Mouse (Mus musculus): ENCODE measurements around the gene Tmem176a. TPM values are rescaled to one million over a fixed set of nuclear protein-coding genes. Genes with fewer than 3 reads are reported as not detected.
"Not testable (repeated sequence)": the region's sequence is repeated elsewhere in the genome, so short reads cannot be mapped to it uniquely, and the experiment has no call there.

Tmem176a gene
- polyA plus RNA-seq, 1 experiment from 2014 or later, result 22.8 TPM

DNA sequence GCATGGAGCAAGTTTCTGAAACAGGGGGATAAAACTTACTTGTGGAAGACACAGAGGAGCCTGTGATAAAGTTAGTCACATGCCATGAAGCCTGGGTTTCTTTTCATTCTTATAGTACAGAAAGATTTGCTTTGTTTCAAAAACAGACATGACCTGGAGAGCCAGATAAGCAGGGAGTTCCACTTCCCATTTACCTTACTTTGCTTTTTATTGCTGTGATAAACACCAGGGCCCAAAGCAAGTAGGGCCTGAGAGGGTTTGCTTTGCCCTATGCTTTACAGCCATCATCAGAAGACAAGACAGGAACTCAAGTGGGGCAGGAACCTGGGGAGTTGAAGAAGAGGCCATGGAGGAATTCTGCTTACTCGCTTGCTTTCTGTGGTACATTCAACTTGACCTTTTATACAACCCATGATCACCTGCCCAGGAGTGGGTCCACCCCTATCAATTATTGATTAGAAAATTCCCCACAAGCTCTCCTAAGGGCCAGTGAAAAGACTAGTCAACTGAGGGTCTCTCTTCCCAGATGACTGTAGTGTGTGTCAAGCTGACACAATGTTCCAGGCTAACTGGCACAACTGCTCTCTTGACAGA lies 24.5 kb downstream of the Tmem176a start:
- no peak for DNase-seq (ENCODE audit: low spot score)
- Histone ChIP-seq H3K27ac (ENCODE audit: low read depth, low read length) (no peak overlapping the region), H3K4me2 (ENCODE audit: low read depth) (no peak overlapping the region), H3K27me3 (ENCODE audit: control insufficient read depth, insufficient read depth, low read length) (no peaks in the 10 kb centered on the region), H3K9ac (ENCODE audit: low read length) (no peak overlapping the region), H3K4me3 (ENCODE audit: low read depth, low read length) (no peak overlapping the region), H3K36me3 (ENCODE audit: control insufficient read depth, insufficient read depth, low read length) (no peaks in the 10 kb centered on the region), H3K9me3 (ENCODE audit: control insufficient read depth, low read length) (no peaks in the 10 kb centered on the region), H3K4me1 (ENCODE audit: control insufficient read depth, insufficient read depth, low read length) (peaks cover 2% of the 10 kb centered on the region; the same call in 1 of the 2 replicates)
- no peak for ATAC-seq (ENCODE audit: insufficient read depth, low FRiP score, low TSS enrichment)
- WGBS, result 61% methylated on average over 1 of the region's 1 CpGs

DNA sequence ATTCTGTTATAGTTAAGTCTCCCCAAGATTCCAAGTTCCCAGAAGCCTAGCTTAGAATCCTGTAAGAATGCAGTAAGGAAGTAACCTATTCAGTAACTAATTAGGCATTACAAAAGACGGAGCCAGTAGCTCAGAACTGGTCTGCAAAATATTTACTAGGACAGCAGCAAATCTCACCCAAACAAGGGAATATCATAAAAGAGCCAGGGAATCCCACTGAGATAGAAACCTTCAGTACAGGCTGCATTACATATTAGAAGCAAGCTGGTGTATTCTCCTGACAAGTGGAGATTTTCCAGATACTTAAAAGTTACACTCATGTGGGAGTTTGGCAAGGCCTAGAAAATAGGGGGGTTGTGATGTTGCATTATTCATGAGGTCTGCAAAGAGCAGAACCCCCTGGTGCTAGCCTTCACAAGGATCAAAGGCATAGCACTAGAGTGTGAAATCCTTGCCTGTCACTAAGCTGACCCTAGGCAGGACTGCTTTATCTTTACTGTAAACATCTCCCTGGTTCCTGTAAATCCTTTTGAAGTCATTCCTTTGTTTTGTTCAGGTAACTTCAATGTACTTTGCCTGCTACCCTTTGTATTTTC lies 25.7 kb downstream of the Tmem176a start:
- not testable (repeated sequence) for H3K9ac ChIP-seq (ENCODE audit: low read length); H3K4me1 ChIP-seq (ENCODE audit: control insufficient read depth, insufficient read depth, low read length); H3K9me3 ChIP-seq (ENCODE audit: control insufficient read depth, low read length); H3K4me3 ChIP-seq (ENCODE audit: low read depth, low read length); ATAC-seq (ENCODE audit: insufficient read depth, low FRiP score, low TSS enrichment); H3K27me3 ChIP-seq (ENCODE audit: control insufficient read depth, insufficient read depth, low read length); H3K4me2 ChIP-seq (ENCODE audit: low read depth); H3K27ac ChIP-seq (ENCODE audit: low read depth, low read length); H3K36me3 ChIP-seq (ENCODE audit: control insufficient read depth, insufficient read depth, low read length)
- WGBS, result 15% methylated on average over 1 of the region's 1 CpGs
- peak; percentile 27 for DNase-seq (ENCODE audit: low spot score)

DNA sequence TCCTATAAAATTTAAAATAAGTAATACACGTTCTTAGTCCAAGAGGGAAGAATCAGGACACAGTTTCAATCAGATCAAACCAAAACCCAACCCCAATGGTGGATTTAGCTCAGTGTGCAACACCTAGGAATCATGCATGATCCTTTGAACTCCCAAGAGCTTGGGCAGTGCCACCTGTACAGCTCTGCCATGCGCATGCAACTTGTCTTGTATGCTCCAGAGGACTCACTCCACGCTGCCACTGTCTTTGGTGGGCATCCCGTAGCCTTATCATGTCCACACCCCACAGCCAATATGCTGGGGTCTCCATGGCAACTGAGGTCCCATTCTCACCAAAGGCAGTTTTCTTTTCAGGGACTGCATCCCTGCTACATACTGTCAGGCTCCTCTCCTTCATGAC lies 26.4 kb downstream of the Tmem176a start:
- no peak overlapping the region for H3K4me2 ChIP-seq (ENCODE audit: low read depth)
- 40% methylated on average over 4 of the region's 4 CpGs for WGBS
- no peaks in the 10 kb centered on the region for H3K9me3 ChIP-seq (ENCODE audit: control insufficient read depth, low read length)
- no peak overlapping the region for H3K9ac ChIP-seq (ENCODE audit: low read length)
- no peak overlapping the region for H3K4me3 ChIP-seq (ENCODE audit: low read depth, low read length)
- H3K36me3 ChIP-seq (ENCODE audit: control insufficient read depth, insufficient read depth, low read length), result no peaks in the 10 kb centered on the region
- peaks cover 2% of the 10 kb centered on the region; the same call in 1 of the 2 replicates for H3K4me1 ChIP-seq (ENCODE audit: control insufficient read depth, insufficient read depth, low read length)
- DNase-seq (ENCODE audit: low spot score) (peak; percentile 31), ATAC-seq (ENCODE audit: insufficient read depth, low FRiP score, low TSS enrichment) (peak; percentile 35; the same call in 1 of the 2 replicates)
- no peak overlapping the region for H3K27ac ChIP-seq (ENCODE audit: low read depth, low read length)
- no peaks in the 10 kb centered on the region for H3K27me3 ChIP-seq (ENCODE audit: control insufficient read depth, insufficient read depth, low read length)

DNA sequence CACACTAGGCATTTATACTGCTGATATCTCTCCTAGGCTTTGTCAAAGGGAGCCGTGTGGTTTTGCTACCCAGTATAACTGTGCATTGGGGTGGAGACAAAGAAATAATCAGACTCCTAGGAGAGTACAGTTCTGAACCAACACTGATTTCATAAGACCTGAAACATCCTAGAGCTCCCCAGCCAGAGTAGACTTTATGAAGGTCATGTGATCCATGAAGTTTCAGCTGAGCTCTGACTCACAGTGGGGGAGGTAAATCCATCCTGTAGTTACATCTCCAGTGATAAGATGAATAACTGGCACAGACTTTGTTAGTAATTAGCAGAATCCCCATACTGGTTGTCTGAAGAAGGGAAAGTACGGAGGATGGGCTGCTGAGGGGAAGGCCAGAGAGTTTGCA lies 29.1 kb downstream of the Tmem176a start:
- DNase-seq (ENCODE audit: low spot score) (no peak), ATAC-seq (ENCODE audit: insufficient read depth, low FRiP score, low TSS enrichment) (no peak)
- Histone ChIP-seq H3K27me3 (ENCODE audit: control insufficient read depth, insufficient read depth, low read length) (no peaks in the 10 kb centered on the region), H3K36me3 (ENCODE audit: control insufficient read depth, insufficient read depth, low read length) (no peaks in the 10 kb centered on the region), H3K4me3 (ENCODE audit: low read depth, low read length) (no peak overlapping the region), H3K27ac (ENCODE audit: low read depth, low read length) (no peak overlapping the region), H3K4me2 (ENCODE audit: low read depth) (no peak overlapping the region), H3K9me3 (ENCODE audit: control insufficient read depth, low read length) (no peaks in the 10 kb centered on the region), H3K4me1 (ENCODE audit: control insufficient read depth, insufficient read depth, low read length) (peaks cover 2% of the 10 kb centered on the region; the same call in 1 of the 2 replicates), H3K9ac (ENCODE audit: low read length) (no peak overlapping the region)
- WGBS, result 80% methylated on average over 2 of the region's 2 CpGs

DNA sequence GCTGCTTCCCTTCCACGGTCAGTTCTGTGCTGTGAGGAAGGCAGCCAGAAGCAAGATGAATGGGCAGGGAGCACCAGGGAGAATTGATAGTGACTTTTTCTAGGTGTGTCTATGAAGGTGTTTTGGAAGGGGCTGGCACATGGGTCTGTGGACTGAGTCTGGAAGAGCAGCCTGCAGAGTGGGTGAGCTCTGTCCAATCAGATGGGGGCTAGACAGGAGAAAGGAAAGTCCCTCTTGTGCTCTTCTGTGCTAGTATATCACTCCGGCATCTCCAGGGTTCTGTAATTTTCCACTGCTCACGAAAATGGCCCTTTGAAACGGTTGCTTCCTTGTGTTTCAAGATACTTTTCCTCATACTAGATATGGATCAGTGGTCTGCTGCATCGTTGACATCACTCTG lies 31.9 kb downstream of the Tmem176a start, which contains the start of gene Aoc1:
Gene Aoc1 (plus strand): TSS at position 301 of the 400 bp plus-strand sequence.
- Histone ChIP-seq H3K36me3 (ENCODE audit: control insufficient read depth, insufficient read depth, low read length) (no peaks in the 10 kb centered on the region), H3K27me3 (ENCODE audit: control insufficient read depth, insufficient read depth, low read length) (no peaks in the 10 kb centered on the region), H3K4me1 (ENCODE audit: control insufficient read depth, insufficient read depth, low read length) (no peaks in the 10 kb centered on the region), H3K4me2 (ENCODE audit: low read depth) (no peak within 1 kb of the TSS), H3K9me3 (ENCODE audit: control insufficient read depth, low read length) (no peaks in the 10 kb centered on the region), H3K9ac (ENCODE audit: low read length) (no peak within 1 kb of the TSS), H3K4me3 (ENCODE audit: low read depth, low read length) (no peak within 1 kb of the TSS), H3K27ac (ENCODE audit: low read depth, low read length) (no peak within 1 kb of the TSS)
- 83% methylated on average over 5 of the region's 5 CpGs for WGBS
- ATAC-seq (ENCODE audit: insufficient read depth, low FRiP score, low TSS enrichment) (no peak), DNase-seq (ENCODE audit: low spot score) (no peak)

DNA sequence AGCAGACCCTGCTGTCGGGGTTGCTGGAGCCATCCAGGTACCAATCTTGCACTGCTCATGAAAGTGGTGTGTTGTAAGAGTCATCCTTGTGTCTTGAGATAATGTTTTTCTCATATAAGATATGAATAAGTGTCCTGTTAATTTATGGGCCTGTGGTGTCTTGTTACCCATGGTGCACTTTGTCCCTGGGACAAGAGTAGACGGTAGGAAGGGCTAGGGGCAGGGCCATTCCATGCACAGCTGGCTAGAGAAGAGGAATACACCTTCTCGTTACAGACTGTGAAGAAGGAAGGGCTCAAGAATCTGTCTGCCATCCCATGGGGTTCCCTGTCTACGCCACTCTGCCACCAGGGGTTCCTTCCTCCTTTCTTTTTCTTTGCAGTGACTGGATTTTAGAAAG lies 33.9 kb downstream of the Tmem176a start:
- Histone ChIP-seq H3K36me3 (ENCODE audit: control insufficient read depth, insufficient read depth, low read length) (no peaks in the 10 kb centered on the region), H3K4me2 (ENCODE audit: low read depth) (no peak overlapping the region), H3K4me3 (ENCODE audit: low read depth, low read length) (no peak overlapping the region), H3K4me1 (ENCODE audit: control insufficient read depth, insufficient read depth, low read length) (no peaks in the 10 kb centered on the region), H3K27ac (ENCODE audit: low read depth, low read length) (no peak overlapping the region), H3K9me3 (ENCODE audit: control insufficient read depth, low read length) (no peaks in the 10 kb centered on the region), H3K9ac (ENCODE audit: low read length) (no peak overlapping the region), H3K27me3 (ENCODE audit: control insufficient read depth, insufficient read depth, low read length) (no peaks in the 10 kb centered on the region)
- 81% methylated on average over 4 of the region's 4 CpGs for WGBS
- ATAC-seq (ENCODE audit: insufficient read depth, low FRiP score, low TSS enrichment) (no peak), DNase-seq (ENCODE audit: low spot score) (no peak)

DNA sequence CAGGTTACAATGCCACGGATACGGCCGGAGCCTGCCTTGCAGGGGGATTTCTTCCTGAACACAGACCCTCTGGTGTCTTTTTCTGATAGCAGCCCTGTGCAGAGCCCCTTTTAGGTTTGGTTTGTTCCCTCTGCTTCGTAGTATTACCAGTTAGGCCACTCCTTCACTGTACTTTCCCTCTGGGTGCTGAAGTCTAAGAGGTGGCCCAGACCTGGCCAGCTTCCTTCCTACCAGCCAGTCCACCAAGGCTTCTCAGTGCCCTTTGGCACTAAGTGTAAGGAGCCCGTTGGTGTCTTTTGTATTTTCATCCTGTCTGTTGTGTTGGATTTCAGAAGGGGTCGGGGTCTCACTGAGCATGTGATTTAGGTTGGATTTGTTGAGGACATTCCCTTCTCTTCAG lies 34.8 kb downstream of the Tmem176a start:
- H3K9ac ChIP-seq (ENCODE audit: low read length), result no peak overlapping the region
- H3K9me3 ChIP-seq (ENCODE audit: control insufficient read depth, low read length), result no peaks in the 10 kb centered on the region
- H3K4me2 ChIP-seq (ENCODE audit: low read depth), result no peak overlapping the region
- H3K27me3 ChIP-seq (ENCODE audit: control insufficient read depth, insufficient read depth, low read length), result no peaks in the 10 kb centered on the region
- 90% methylated on average over 6 of the region's 6 CpGs for WGBS
- no peaks in the 10 kb centered on the region for H3K4me1 ChIP-seq (ENCODE audit: control insufficient read depth, insufficient read depth, low read length)
- no peak for ATAC-seq (ENCODE audit: insufficient read depth, low FRiP score, low TSS enrichment)
- no peaks in the 10 kb centered on the region for H3K36me3 ChIP-seq (ENCODE audit: control insufficient read depth, insufficient read depth, low read length)
- no peak overlapping the region for H3K4me3 ChIP-seq (ENCODE audit: low read depth, low read length)
- no peak overlapping the region for H3K27ac ChIP-seq (ENCODE audit: low read depth, low read length)
- DNase-seq (ENCODE audit: low spot score), result no peak

DNA sequence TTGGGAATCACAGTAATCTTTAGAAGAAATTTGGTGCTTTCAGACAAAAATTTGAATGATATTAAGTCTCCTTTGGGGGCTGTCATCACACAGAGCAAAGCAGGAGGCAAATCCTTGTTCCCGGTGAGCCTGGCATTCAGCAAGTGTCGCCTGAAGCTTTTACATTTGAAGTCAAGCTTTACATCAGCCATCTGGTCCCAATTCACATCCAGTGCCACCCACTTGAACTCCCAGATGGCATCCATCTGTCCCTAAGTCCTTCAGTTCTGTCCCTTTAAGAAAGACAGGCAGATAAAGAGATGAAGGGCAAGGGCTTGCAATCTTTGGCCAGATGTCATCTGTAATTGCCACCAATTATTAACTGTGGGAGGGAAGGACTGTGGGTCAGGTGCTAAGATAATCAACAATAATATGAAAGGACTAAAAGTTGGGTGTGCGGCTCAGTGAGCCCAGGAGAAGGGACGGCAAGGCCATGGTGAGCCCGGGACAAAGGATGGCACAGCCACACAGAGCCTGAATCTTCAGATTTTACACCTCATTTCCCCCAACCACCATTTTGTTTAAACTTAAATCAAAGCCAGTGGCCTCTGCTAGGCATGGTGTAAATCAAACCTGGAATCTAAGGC lies 35.9 kb downstream of the Tmem176a start:
- no peak overlapping the region for H3K4me3 ChIP-seq (ENCODE audit: low read depth, low read length)
- ATAC-seq (ENCODE audit: insufficient read depth, low FRiP score, low TSS enrichment) (no peak), DNase-seq (ENCODE audit: low spot score) (no peak)
- WGBS, result 49% methylated on average over 5 of the region's 5 CpGs
- H3K4me2 ChIP-seq (ENCODE audit: low read depth), result no peak overlapping the region
- no peak overlapping the region for H3K27ac ChIP-seq (ENCODE audit: low read depth, low read length)
- H3K9me3 ChIP-seq (ENCODE audit: control insufficient read depth, low read length), result no peaks in the 10 kb centered on the region
- no peaks in the 10 kb centered on the region for H3K4me1 ChIP-seq (ENCODE audit: control insufficient read depth, insufficient read depth, low read length)
- H3K27me3 ChIP-seq (ENCODE audit: control insufficient read depth, insufficient read depth, low read length), result no peaks in the 10 kb centered on the region
- H3K36me3 ChIP-seq (ENCODE audit: control insufficient read depth, insufficient read depth, low read length), result no peaks in the 10 kb centered on the region
- H3K9ac ChIP-seq (ENCODE audit: low read length), result no peak overlapping the region

DNA sequence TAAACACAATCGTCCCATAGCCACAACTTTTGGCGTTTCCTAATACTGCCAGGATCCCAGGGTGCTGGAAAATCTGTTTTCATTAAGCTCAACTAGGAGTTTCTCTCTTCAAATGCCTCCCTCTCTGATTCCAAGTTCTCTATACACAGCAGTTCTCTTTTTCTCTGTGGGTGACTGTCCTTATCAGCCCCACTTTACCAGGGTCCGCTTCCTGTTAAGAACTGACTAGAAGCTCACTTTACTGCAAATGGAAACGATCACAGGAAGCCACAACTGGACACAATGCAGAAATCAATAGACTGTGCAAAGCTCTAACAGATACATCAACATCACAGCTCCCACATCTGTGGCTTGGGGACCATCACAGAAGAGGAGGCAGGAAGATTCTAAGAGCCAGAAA lies 53.5 kb downstream of the Tmem176a start:
- H3K4me1 ChIP-seq (ENCODE audit: control insufficient read depth, insufficient read depth, low read length), result no peaks in the 10 kb centered on the region
- H3K4me2 ChIP-seq (ENCODE audit: low read depth), result no peak overlapping the region
- no peak for DNase-seq (ENCODE audit: low spot score)
- no peak overlapping the region for H3K27ac ChIP-seq (ENCODE audit: low read depth, low read length)
- no peaks in the 10 kb centered on the region for H3K9me3 ChIP-seq (ENCODE audit: control insufficient read depth, low read length)
- no peak overlapping the region for H3K9ac ChIP-seq (ENCODE audit: low read length)
- 83% methylated on average over 4 of the region's 4 CpGs for WGBS
- no peak for ATAC-seq (ENCODE audit: insufficient read depth, low FRiP score, low TSS enrichment)
- H3K4me3 ChIP-seq (ENCODE audit: low read depth, low read length), result no peak overlapping the region
- no peaks in the 10 kb centered on the region for H3K27me3 ChIP-seq (ENCODE audit: control insufficient read depth, insufficient read depth, low read length)
- no peaks in the 10 kb centered on the region for H3K36me3 ChIP-seq (ENCODE audit: control insufficient read depth, insufficient read depth, low read length)

Data from neural tube, embryonic 11.5 days (tissue).